Mouse (Mus musculus) heart, adult 8-10 months (tissue): Measurements from ENCODE around the gene Cox7a1. TPM values are rescaled to one million over a fixed set of nuclear protein-coding genes. Genes with fewer than 3 reads are reported as not detected.
"Not testable (repeated sequence)": the region's sequence is repeated elsewhere in the genome, so short reads cannot be mapped to it uniquely, and the experiment has no call there.

Experiments
- DNase-seq: peaks from one replicate; pipeline ENCODE4 v3.0.0; 2022; ENCODE audit warnings: low spot score
- total RNA-seq, 4 experiments: library from RNA; stranded (reverse); gene quantifications; 2 replicates each; pipeline ENCODE4 v1.2.4; 2022

The Cox7a1 gene
- total RNA-seq: 1,000 to 10,000 TPM; 3,196 to 3,318 (median 3,289) TPM

- peak; percentile 97 for DNase-seq
Measured at GRCm38 (mm10) chr7:30183879-30184289, at the start of gene Cox7a1. TSS of gene Cox7a1 (plus strand) at chr7:30184144.

- DNase-seq: no peak
Measured at GRCm38 (mm10) chr7:30136826-30137225, 47.1 kb upstream of the Cox7a1 start.

- no peak for DNase-seq
Measured at GRCm38 (mm10) chr7:30143170-30143554, 40.8 kb upstream of the Cox7a1 start.

GRCm38 (mm10) chr7:30143555-30144209 lies 40.3 kb upstream of the Cox7a1 start:
- DNase-seq: peak; percentile 15

GRCm38 (mm10) chr7:30147011-30147410 lies 36.9 kb upstream of the Cox7a1 start:
- no peak for DNase-seq

- no peak for DNase-seq
Measured at GRCm38 (mm10) chr7:30154040-30154439, 29.9 kb upstream of the Cox7a1 start.

GRCm38 (mm10) chr7:30155507-30155906 lies 28.4 kb upstream of the Cox7a1 start:
- DNase-seq: no peak

- no peak for DNase-seq
Measured at GRCm38 (mm10) chr7:30163113-30163512, 20.8 kb upstream of the Cox7a1 start.

- no peak for DNase-seq
Measured at GRCm38 (mm10) chr7:30164745-30165144, 19.2 kb upstream of the Cox7a1 start.

- no peak for DNase-seq
Measured at GRCm38 (mm10) chr7:30168914-30169582, 14.9 kb upstream of the Cox7a1 start.

GRCm38 (mm10) chr7:30169583-30170282 lies 14.2 kb upstream of the Cox7a1 start, which contains the start of gene Zfp146:
TSS of gene Zfp146 (minus strand) at chr7:30169750.
- peak; percentile 97 for DNase-seq

- no peak for DNase-seq
Measured at GRCm38 (mm10) chr7:30170283-30170951, 13.5 kb upstream of the Cox7a1 start.

GRCm38 (mm10) chr7:30176474-30176873 lies 7.5 kb upstream of the Cox7a1 start:
- no peak for DNase-seq

- DNase-seq: no peak
Measured at GRCm38 (mm10) chr7:30178256-30178655, 5.7 kb upstream of the Cox7a1 start.

GRCm38 (mm10) chr7:30181308-30181707 lies 2.6 kb upstream of the Cox7a1 start:
- DNase-seq: peak; percentile 80

GRCm38 (mm10) chr7:30181929-30182328 lies 2.0 kb upstream of the Cox7a1 start:
- DNase-seq: not testable (repeated sequence)

GRCm38 (mm10) chr7:30183189-30183588 lies 755 bp upstream of the Cox7a1 start:
- not testable (repeated sequence) for DNase-seq

- no peak for DNase-seq
Measured at GRCm38 (mm10) chr7:30184641-30185348, 851 bp downstream of the Cox7a1 start.

GRCm38 (mm10) chr7:30188344-30189115 lies 4.6 kb downstream of the Cox7a1 start:
- DNase-seq: no peak

- DNase-seq: no peak
Measured at GRCm38 (mm10) chr7:30189116-30189491, 5.2 kb downstream of the Cox7a1 start.

- DNase-seq: no peak
Measured at GRCm38 (mm10) chr7:30192088-30192487, 8.1 kb downstream of the Cox7a1 start.
